7 mouse cellular contexts compared by ENCODE assay signal in the genomic region with DNA sequence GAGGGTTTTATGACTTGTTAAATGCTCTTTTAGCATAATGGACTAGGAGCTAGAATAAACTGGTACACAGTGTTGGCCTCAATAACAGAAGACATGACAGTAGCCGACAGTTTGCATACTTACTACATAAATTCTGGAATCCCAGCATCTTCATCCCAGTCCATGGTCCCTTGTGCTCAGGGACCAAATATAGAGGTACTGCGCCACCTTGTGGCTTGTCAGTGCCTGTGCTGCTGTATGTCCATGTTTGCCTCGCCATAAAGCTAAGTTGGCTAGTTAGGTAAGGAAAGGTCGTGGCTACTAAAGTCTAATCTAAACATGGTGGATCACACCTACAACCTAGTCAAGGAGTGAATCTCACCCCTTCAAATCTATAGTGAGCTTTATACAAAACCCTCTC. TPM values are rescaled to one million over a fixed set of nuclear protein-coding genes. Genes with fewer than 3 reads are reported as not detected.
DNase-seq lines count a peak whose midpoint lies in the region; ATAC-seq and TF ChIP-seq lines count a peak whose summit lies in the region.

No protein-coding gene starts in this region.

- TF ChIP-seq RAD21 in MEL (IDR thresholded peaks at IDR 0.05; ENCODE audit: low read depth, low read length) = peak; percentile 95

- 22% methylated on average over 4 of the region's 4 CpGs for WGBS in embryonic facial prominence, embryonic 13.5 days
- 35% methylated on average over 4 of the region's 4 CpGs for WGBS in hindbrain, embryonic 11.5 days

- peak; percentile 78 for DNase-seq in MEL (ENCODE audit: low read depth, low spot score)
- DNase-seq in hindbrain, embryonic 11.5 days (ENCODE audit: low spot score) = peak; percentile 79
- DNase-seq in layer of hippocampus, adult 9-10 months (ENCODE audit: low spot score) = peak; percentile 52
- DNase-seq in lung, postnatal 36 days = peak; percentile 80
- peak; percentile 52 to 70 for DNase-seq in right cerebral cortex, postnatal 10 days (ENCODE audit: low spot score in 2 of 2)

- H3K27ac ChIP-seq in MEL (ENCODE audit: control insufficient read depth, low read depth, low read length) = no peak overlapping the region
- H3K27ac ChIP-seq in bone marrow macrophage, adult 2 months (ENCODE audit: insufficient read depth, low read depth, low read length) = no peak overlapping the region
- no peak overlapping the region for H3K27ac ChIP-seq in embryonic facial prominence, embryonic 13.5 days
- H3K27ac ChIP-seq in hindbrain, embryonic 11.5 days (ENCODE audit: low read depth, low read length) = no peak overlapping the region

- no peaks in the 10 kb centered on the region for H3K79me2 ChIP-seq in MEL (ENCODE audit: control insufficient read depth, insufficient read depth, low read length, poor library complexity)

- H3K4me1 ChIP-seq in MEL (ENCODE audit: control insufficient read depth in 1 of 2, insufficient read depth in 2 of 2, low read length in 2 of 2) = peaks cover 0 to 15% of the 10 kb centered on the region in 2 experiments; a peak in 3 of 4 replicates
- H3K4me1 ChIP-seq in bone marrow macrophage, adult 2 months (ENCODE audit: control insufficient read depth, insufficient read depth, low read length) = peaks cover 20% of the 10 kb centered on the region
- no peaks in the 10 kb centered on the region; the same call in 1 of the 2 replicates for H3K4me1 ChIP-seq in embryonic facial prominence, embryonic 13.5 days
- no peaks in the 10 kb centered on the region for H3K4me1 ChIP-seq in hindbrain, embryonic 11.5 days (replicated peaks; ENCODE audit: control insufficient read depth, insufficient read depth, low read length)

- no peak overlapping the region for H3K9ac ChIP-seq in MEL (ENCODE audit: control insufficient read depth, low read depth, low read length, poor library complexity, severe bottlenecking)
- H3K9ac ChIP-seq in embryonic facial prominence, embryonic 13.5 days = no peak overlapping the region
- no peak overlapping the region for H3K9ac ChIP-seq in hindbrain, embryonic 11.5 days (ENCODE audit: low read depth, low read length)

- H3K4me2 ChIP-seq in embryonic facial prominence, embryonic 13.5 days = no peak overlapping the region
- H3K4me2 ChIP-seq in hindbrain, embryonic 11.5 days (replicated peaks; ENCODE audit: low read depth, low read length) = no peak overlapping the region

- no peak for TF ChIP-seq EP300 in MEL (IDR thresholded peaks at IDR 0.05; ENCODE audit: low read depth in 1 of 2, low read length in 2 of 2)

- TF ChIP-seq POLR2A in MEL (IDR thresholded peaks at IDR 0.05; ENCODE audit: control insufficient read depth in 1 of 2, insufficient read depth in 1 of 2, low read depth in 1 of 2, low read length in 2 of 2, poor library complexity in 1 of 2) = no peak
- no peak for TF ChIP-seq POLR2A in bone marrow macrophage, adult 2 months (IDR thresholded peaks at IDR 0.05; ENCODE audit: borderline replicate concordance, low read depth, low read length)

- H3K9me3 ChIP-seq in MEL (replicated peaks; ENCODE audit: insufficient read depth, low read length) = no peaks in the 10 kb centered on the region
- no peaks in the 10 kb centered on the region for H3K9me3 ChIP-seq in embryonic facial prominence, embryonic 13.5 days
- no peaks in the 10 kb centered on the region for H3K9me3 ChIP-seq in hindbrain, embryonic 11.5 days (ENCODE audit: control insufficient read depth, low read length)

- TF ChIP-seq CTCF in MEL (IDR thresholded peaks at IDR 0.05 in 2 of 3, conservative IDR thresholded peaks at IDR 0.05 in 1 of 3; ENCODE audit: control insufficient read depth in 1 of 3, insufficient read depth in 1 of 3, low read depth in 2 of 3, low read length in 3 of 3, poor library complexity in 1 of 3, severe bottlenecking in 1 of 3) = peak; percentile 88 to 97 (median 93)
- TF ChIP-seq CTCF in bone marrow macrophage, adult 2 months (IDR thresholded peaks at IDR 0.05; ENCODE audit: low read depth, low read length) = peak; percentile 93

- no peak overlapping the region for H3K4me3 ChIP-seq in MEL (ENCODE audit: control insufficient read depth in 1 of 2, insufficient read depth in 1 of 2, low read depth in 2 of 2, low read length in 2 of 2)
- H3K4me3 ChIP-seq in bone marrow macrophage, adult 2 months (ENCODE audit: insufficient read depth, low read length) = no peak overlapping the region
- H3K4me3 ChIP-seq in embryonic facial prominence, embryonic 13.5 days = no peak overlapping the region
- H3K4me3 ChIP-seq in hindbrain, embryonic 11.5 days (ENCODE audit: low read depth, low read length) = no peak overlapping the region

- H3K27me3 ChIP-seq in MEL (ENCODE audit: control insufficient read depth in 1 of 2, insufficient read depth in 2 of 2, low read length in 2 of 2) = no peaks in the 10 kb centered on the region
- H3K27me3 ChIP-seq in embryonic facial prominence, embryonic 13.5 days = no peaks in the 10 kb centered on the region
- no peaks in the 10 kb centered on the region for H3K27me3 ChIP-seq in hindbrain, embryonic 11.5 days (ENCODE audit: control insufficient read depth, insufficient read depth, low read length)

- 0 out of 2 replicates have a peak, but pooled peaks have one; percentile 72 for ATAC-seq in embryonic facial prominence, embryonic 13.5 days (ENCODE audit: insufficient number of reproducible peaks, insufficient read depth, low FRiP score, low TSS enrichment, low read depth)
- ATAC-seq in hindbrain, embryonic 11.5 days (ENCODE audit: low FRiP score) = peak; percentile 40; the same call in 1 of the 2 replicates

- no peaks in the 10 kb centered on the region; a peak in 2 of 4 replicates for H3K36me3 ChIP-seq in MEL (ENCODE audit: control insufficient read depth in 1 of 2, insufficient read depth in 2 of 2, low read length in 2 of 2)
- H3K36me3 ChIP-seq in embryonic facial prominence, embryonic 13.5 days = peaks cover 30% of the 10 kb centered on the region
- H3K36me3 ChIP-seq in hindbrain, embryonic 11.5 days (ENCODE audit: control insufficient read depth, insufficient read depth, low read length) = no peaks in the 10 kb centered on the region; the same call in 1 of the 2 replicates

TF ChIP-seq in MEL, 35 proteins besides CTCF, POLR2A, EP300 and RAD21:
- 0 out of 2 replicates have a peak, but pooled peaks have one; percentile 38 for TF ChIP-seq MYC (IDR thresholded peaks at IDR 0.05; ENCODE audit: low read depth, low read length)
- TF ChIP-seq MAFK (IDR thresholded peaks at IDR 0.05; ENCODE audit: borderline replicate concordance, low read depth, low read length) = no peak
- TF ChIP-seq SMC3 (IDR thresholded peaks at IDR 0.05; ENCODE audit: low read depth, low read length) = peak; percentile 97
- TF ChIP-seq ZC3H11A (IDR thresholded peaks at IDR 0.05; ENCODE audit: low read depth, low read length) = peak; percentile 92

RNA-seq across cellular contexts. Expression of a gene that starts 45.6 kb away (rescaled TPM):
- 1.7 TPM in 2 replicates for total RNA-seq in MEL (2012; rRNA removed)
- polyA plus RNA-seq in MEL (2012; ENCODE audit: insufficient read depth in 1 of 2, insufficient read length in 2 of 2, low read depth in 1 of 2, low replicate concordance in 2 of 2, missing spikeins in 1 of 2) = 1 to 10 TPM in 1 of 2 experiments, not detected in 1; 3.7 TPM
- 65.3 and 67.2 TPM in 2 replicates for polyA plus RNA-seq in bone marrow macrophage, adult 2 months (2012; ENCODE audit: insufficient read depth, insufficient read length, missing spikeins)
- polyA plus RNA-seq in embryonic facial prominence, embryonic 13.5 days (2015; fragmentation: Nextera tagmentation; extraction: Ambion mirVana) = 28.1 and 36.9 TPM in 2 replicates
- 27.0 and 28.4 TPM in 2 replicates for polyA plus RNA-seq in hindbrain, embryonic 11.5 days (2014; fragmentation: Nextera tagmentation; extraction: Ambion mirVana)
